Mouse (Mus musculus) heart, embryonic 13.5 days (tissue): ENCODE results near the gene Fgfr2. TPM values are rescaled to one million over a fixed set of nuclear protein-coding genes. Genes with fewer than 3 reads are reported as not detected.

Experiments used
- ATAC-seq: fragments of 200-750 bp; cut with Nextera tagmentation; 2 replicates; pipeline ENCODE4 v1.8.0; 2017; ENCODE audit warnings: moderate TSS enrichment; ENCODE audit not compliant: insufficient number of reproducible peaks, low FRiP score, low TSS enrichment; ENCODE audit errors: extremely low read depth
- H3K27ac ChIP-seq: fragments of 300-500 bp; sonication (generic); replicated peaks from 2 replicates; pipeline ENCODE4 v1.5.1; 2015; ENCODE audit warnings: moderate library complexity, mild to moderate bottlenecking, inconsistent platforms
- H3K27me3 ChIP-seq: fragments of 300-500 bp; sonication (generic); replicated peaks from 2 replicates; pipeline ENCODE4 v1.6.1; 2015; ENCODE audit warnings: mild to moderate bottlenecking, inconsistent platforms
- H3K36me3 ChIP-seq: fragments of 300-500 bp; sonication (generic); 2 replicates; pipeline ENCODE4 v1.6.1; 2015; ENCODE audit warnings: mild to moderate bottlenecking, inconsistent platforms
- H3K4me1 ChIP-seq: fragments of 300-500 bp; sonication (generic); 2 replicates; pipeline ENCODE4 v1.6.1; 2015; ENCODE audit warnings: inconsistent platforms
- H3K4me2 ChIP-seq: fragments of 300-500 bp; sonication (generic); 2 replicates; pipeline ENCODE4 v1.6.1; 2015; ENCODE audit warnings: inconsistent platforms, mild to moderate bottlenecking, moderate library complexity
- H3K4me3 ChIP-seq: fragments of 300-500 bp; sonication (generic); 2 replicates; pipeline ENCODE4 v1.5.1; 2015; ENCODE audit warnings: moderate library complexity, mild to moderate bottlenecking, inconsistent platforms
- H3K9ac ChIP-seq: fragments of 300-500 bp; sonication (generic); 2 replicates; pipeline ENCODE4 v1.6.1; 2015; ENCODE audit warnings: inconsistent platforms, mild to moderate bottlenecking, moderate library complexity
- H3K9me3 ChIP-seq: fragments of 300-500 bp; sonication (generic); 2 replicates; pipeline ENCODE4 v1.6.1; 2016; ENCODE audit warnings: inconsistent platforms
- WGBS: fragments of 180-500 bp; shearing (Covaris S2); methylation state at CpG from one replicate; pipeline ENCODE4 v1.1.7; 2015; ENCODE audit warnings: mixed read lengths; 5-methylcytosine and 5-hydroxymethylcytosine counted together
- polyA plus RNA-seq: library from polyadenylated mRNA; unstranded; fragments of >200 nt; fragmentation: Nextera tagmentation; extraction: Ambion mirVana; gene quantifications from 2 replicates; pipeline ENCODE4 v1.2.1, GENCODE M21; 2015

The Fgfr2 gene
- polyA plus RNA-seq, 1 experiment from 2014 or later = 22.5 TPM

DNA sequence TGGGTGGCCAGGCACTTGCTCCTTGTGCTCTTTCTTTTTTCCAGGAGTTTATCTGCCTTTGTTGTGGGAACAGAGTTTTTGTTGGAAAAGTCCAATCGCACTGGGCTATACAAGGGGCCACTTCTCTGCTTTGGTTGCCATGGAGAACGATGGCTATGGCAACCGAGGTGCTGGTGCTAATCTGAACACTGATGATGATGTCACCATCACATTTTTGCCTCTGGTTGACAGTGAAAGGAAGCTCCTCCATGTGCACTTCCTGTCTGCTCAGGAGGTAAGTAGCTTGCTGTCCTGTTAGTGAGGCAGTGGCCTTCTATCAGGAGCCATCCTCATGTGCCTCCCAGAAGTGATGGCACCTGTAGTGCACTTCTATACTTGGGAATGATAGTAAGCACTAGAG is 140.5 kb downstream of the Fgfr2 start:
- no peaks in the 10 kb centered on the region for H3K27me3 ChIP-seq
- peaks cover 9% of the 10 kb centered on the region; the same call in 1 of the 2 replicates for H3K4me1 ChIP-seq
- H3K27ac ChIP-seq = no peak overlapping the region
- no peaks in the 10 kb centered on the region for H3K9me3 ChIP-seq
- H3K9ac ChIP-seq = no peak overlapping the region
- no peak overlapping the region for H3K4me2 ChIP-seq
- WGBS = 61% methylated on average over 3 of the region's 3 CpGs
- H3K36me3 ChIP-seq = peaks cover 73% of the 10 kb centered on the region
- ATAC-seq = no peak
- H3K4me3 ChIP-seq = no peak overlapping the region

GRCm38 (mm10) chr7:132977981-132978380 is 145.2 kb downstream of the Fgfr2 start:
- Histone ChIP-seq H3K9ac (no peak overlapping the region), H3K4me2 (no peak overlapping the region), H3K27me3 (no peaks in the 10 kb centered on the region), H3K4me3 (no peak overlapping the region), H3K9me3 (no peaks in the 10 kb centered on the region), H3K36me3 (peaks cover 69% of the 10 kb centered on the region), H3K4me1 (peaks cover 9% of the 10 kb centered on the region; the same call in 1 of the 2 replicates), H3K27ac (no peak overlapping the region)
- 96% methylated on average over 2 of the region's 2 CpGs for WGBS
- ATAC-seq = no peak

- peaks cover 54% of the 10 kb centered on the region for H3K36me3 ChIP-seq
- H3K4me1 ChIP-seq = no peaks in the 10 kb centered on the region
- no peak overlapping the region for H3K4me2 ChIP-seq
- H3K9ac ChIP-seq = no peak overlapping the region
- H3K4me3 ChIP-seq = no peak overlapping the region
- no peaks in the 10 kb centered on the region for H3K27me3 ChIP-seq
- 90% methylated on average over 2 of the region's 2 CpGs for WGBS
- ATAC-seq = no peak
- H3K9me3 ChIP-seq = no peaks in the 10 kb centered on the region
- no peak overlapping the region for H3K27ac ChIP-seq
These were observed 147.1 kb downstream of the Fgfr2 start for GRCm38 (mm10) chr7:132976079-132976478.

GRCm38 (mm10) chr7:132972079-132972478 is 151.1 kb downstream of the Fgfr2 start:
- Histone ChIP-seq H3K27me3 (no peaks in the 10 kb centered on the region), H3K4me1 (no peaks in the 10 kb centered on the region), H3K9ac (no peak overlapping the region), H3K4me2 (no peak overlapping the region), H3K4me3 (no peak overlapping the region), H3K27ac (no peak overlapping the region), H3K9me3 (no peaks in the 10 kb centered on the region), H3K36me3 (peaks cover 53% of the 10 kb centered on the region)
- no peak for ATAC-seq
- WGBS = 91% methylated on average over 2 of the region's 2 CpGs

- no peak for ATAC-seq
- Histone ChIP-seq H3K27ac (no peak overlapping the region), H3K36me3 (peaks cover 25% of the 10 kb centered on the region), H3K4me2 (no peak overlapping the region), H3K4me3 (no peak overlapping the region), H3K4me1 (0 out of 2 replicates have a peak, but pooled peaks cover 4% of the 10 kb centered on the region), H3K9ac (no peak overlapping the region), H3K9me3 (no peaks in the 10 kb centered on the region), H3K27me3 (no peaks in the 10 kb centered on the region)
- 85% methylated on average over 2 of the region's 2 CpGs for whole genome bisulfite sequencing
These were observed 157.4 kb downstream of the Fgfr2 start for GRCm38 (mm10) chr7:132965707-132966106.

DNA sequence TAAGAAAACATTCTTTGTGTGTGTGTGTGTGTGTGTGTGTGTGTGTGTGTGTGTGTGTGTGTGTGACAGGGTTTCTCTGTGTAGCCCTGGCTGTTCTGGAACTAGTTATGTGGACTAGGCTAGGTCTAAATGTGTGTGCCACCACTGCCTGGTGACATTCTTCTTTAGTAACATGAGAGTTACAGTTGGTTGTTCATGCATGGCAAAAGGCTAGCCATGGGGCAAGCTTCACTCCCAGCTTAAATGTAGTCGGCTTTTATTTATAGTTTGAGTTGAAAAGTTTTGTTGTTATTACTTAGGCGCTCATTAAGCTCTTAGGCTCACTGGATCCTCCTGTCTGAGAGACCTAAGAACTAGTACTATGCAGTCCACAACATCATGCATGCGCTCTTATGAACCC is 158.8 kb downstream of the Fgfr2 start:
- Histone ChIP-seq H3K9me3 (no peaks in the 10 kb centered on the region), H3K27me3 (no peaks in the 10 kb centered on the region), H3K4me3 (no peak overlapping the region), H3K36me3 (peaks cover 23% of the 10 kb centered on the region), H3K4me1 (0 out of 2 replicates have a peak, but pooled peaks cover 4% of the 10 kb centered on the region), H3K9ac (no peak overlapping the region), H3K27ac (no peak overlapping the region), H3K4me2 (no peak overlapping the region)
- 89% methylated on average over 3 of the region's 3 CpGs for WGBS
- ATAC-seq = no peak

DNA sequence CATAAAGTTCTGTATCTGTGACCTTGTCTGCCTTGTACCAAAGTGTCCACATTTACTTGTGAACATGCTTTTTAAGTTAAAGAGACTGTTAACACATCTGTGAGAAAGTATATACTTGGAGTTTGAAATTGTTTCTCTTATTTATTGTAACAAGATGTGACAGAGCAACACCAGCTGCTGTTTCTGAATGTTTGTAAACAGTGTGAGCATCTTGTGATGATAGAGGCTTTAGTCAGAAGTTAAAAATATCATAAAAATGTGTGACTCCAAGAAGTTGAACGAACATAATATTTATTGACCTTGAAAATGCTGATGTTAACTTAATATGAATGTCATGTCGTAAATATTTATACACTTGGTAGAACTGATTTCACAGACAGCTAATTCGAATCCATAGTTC is 172.5 kb downstream of the Fgfr2 start:
- Histone ChIP-seq H3K9ac (no peak overlapping the region), H3K4me1 (peaks cover 8% of the 10 kb centered on the region; the same call in 1 of the 2 replicates), H3K27me3 (no peaks in the 10 kb centered on the region), H3K36me3 (0 out of 2 replicates have a peak, but pooled peaks cover 3% of the 10 kb centered on the region), H3K9me3 (no peaks in the 10 kb centered on the region), H3K27ac (no peak overlapping the region), H3K4me2 (no peak overlapping the region), H3K4me3 (no peak overlapping the region)
- 84% methylated on average over 3 of the region's 3 CpGs for WGBS
- ATAC-seq = no peak

DNA sequence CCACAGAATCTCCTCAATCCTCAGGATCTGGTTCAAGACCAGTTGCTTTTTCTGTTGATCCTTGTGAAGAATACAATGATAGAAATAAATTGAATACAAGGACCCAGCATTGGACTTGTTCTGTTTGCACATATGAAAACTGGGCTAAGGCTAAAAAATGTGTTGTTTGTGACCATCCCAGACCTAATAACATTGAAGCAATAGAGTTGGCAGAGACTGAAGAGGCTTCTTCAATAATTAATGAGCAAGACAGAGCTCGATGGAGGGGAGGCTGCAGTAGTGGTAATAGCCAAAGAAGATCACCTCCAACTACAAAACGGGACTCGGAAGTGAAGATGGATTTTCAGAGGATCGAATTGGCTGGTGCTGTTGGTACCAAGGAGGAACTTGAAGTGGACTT is 173.2 kb downstream of the Fgfr2 start:
- Histone ChIP-seq H3K9ac (no peak overlapping the region), H3K4me2 (no peak overlapping the region), H3K36me3 (0 out of 2 replicates have a peak, but pooled peaks cover 3% of the 10 kb centered on the region), H3K9me3 (no peaks in the 10 kb centered on the region), H3K4me1 (peaks cover 7% of the 10 kb centered on the region; the same call in 1 of the 2 replicates), H3K27ac (no peak overlapping the region), H3K27me3 (no peaks in the 10 kb centered on the region), H3K4me3 (no peak overlapping the region)
- ATAC-seq = no peak
- WGBS = 90% methylated on average over 4 of the region's 4 CpGs

DNA sequence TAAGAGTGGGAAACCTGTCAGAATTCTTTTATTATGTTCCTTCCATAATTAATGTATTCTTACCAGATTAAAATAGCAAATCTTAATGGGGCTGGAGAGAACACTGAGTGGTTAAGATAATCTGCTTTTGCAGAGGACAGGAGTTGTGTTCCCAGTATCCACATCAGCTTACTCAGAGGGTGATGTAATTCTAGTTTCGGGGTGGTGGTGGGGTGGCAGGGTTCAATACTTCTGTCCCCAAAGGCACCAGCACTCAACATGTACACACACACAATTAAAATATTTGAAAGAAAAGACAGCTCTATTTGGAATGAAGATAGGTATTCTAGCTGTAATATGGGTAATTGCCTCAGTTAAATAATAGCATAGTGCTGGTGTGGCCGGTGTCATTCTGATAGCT is 182.6 kb downstream of the Fgfr2 start:
- H3K9ac ChIP-seq = no peak overlapping the region
- H3K27me3 ChIP-seq = no peaks in the 10 kb centered on the region

DNA sequence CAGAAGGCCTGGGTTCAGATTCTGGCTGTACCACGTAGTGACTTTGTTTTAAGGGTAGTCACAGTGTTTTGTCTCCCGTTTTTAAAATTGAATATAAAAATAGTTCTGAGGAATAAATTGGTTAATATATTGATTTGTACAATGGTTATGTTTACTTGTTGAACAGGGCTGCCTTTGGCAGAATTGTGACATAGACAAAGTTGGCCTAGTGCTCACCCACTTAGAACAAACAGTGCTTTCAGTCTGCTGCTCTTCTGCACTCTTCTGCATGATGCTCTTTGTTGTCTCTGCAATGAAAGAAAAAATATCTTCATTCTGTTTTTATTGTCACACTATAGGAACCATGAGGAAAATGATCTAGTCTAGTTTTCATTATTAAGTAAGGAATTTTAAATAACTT is 184.0 kb downstream of the Fgfr2 start:
- no peak overlapping the region for H3K4me3 ChIP-seq
- no peak overlapping the region for H3K4me2 ChIP-seq
- WGBS = 81% methylated on average over 2 of the region's 2 CpGs
- H3K36me3 ChIP-seq = no peaks in the 10 kb centered on the region
- no peak overlapping the region for H3K27ac ChIP-seq
- no peak overlapping the region for H3K9ac ChIP-seq
- ATAC-seq = no peak
- no peaks in the 10 kb centered on the region for H3K27me3 ChIP-seq
- no peaks in the 10 kb centered on the region for H3K9me3 ChIP-seq
- H3K4me1 ChIP-seq = peaks cover 31% of the 10 kb centered on the region

More for the DNA sequence above, 182.6 kb downstream of the Fgfr2 start:
- Histone ChIP-seq H3K4me2 (no peak overlapping the region), H3K4me3 (no peak overlapping the region), H3K36me3 (no peaks in the 10 kb centered on the region), H3K9me3 (no peaks in the 10 kb centered on the region), H3K4me1 (peaks cover 29% of the 10 kb centered on the region), H3K27ac (no peak overlapping the region)
- no peak for ATAC-seq
- WGBS = 76% methylated on average over 2 of the region's 2 CpGs

DNA sequence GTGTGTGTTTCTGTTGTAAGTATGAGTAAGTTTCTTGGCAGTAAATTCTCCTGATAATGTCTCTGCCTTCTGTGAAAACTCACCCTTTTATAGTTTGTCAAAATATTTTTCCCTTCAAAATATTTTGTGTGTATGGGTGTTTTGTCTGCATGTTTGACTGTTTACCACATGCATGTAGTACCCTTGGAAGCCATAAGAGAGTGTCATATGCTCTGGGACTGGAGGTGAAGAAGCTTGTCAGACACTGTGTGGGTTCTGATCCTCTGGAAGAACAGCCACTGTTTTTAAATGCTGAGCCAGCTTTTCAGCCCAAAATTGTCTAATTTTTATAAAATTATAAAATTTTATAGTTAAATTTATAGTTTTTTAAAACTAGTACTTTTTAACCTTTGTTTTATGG is 188.4 kb downstream of the Fgfr2 start:
- H3K27me3 ChIP-seq = no peaks in the 10 kb centered on the region
- H3K4me3 ChIP-seq = no peak overlapping the region
- no peaks in the 10 kb centered on the region for H3K9me3 ChIP-seq
- no peak overlapping the region for H3K9ac ChIP-seq
- H3K36me3 ChIP-seq = no peaks in the 10 kb centered on the region
- no peak overlapping the region for H3K4me2 ChIP-seq
- H3K27ac ChIP-seq = no peak overlapping the region
- H3K4me1 ChIP-seq = peaks cover 32% of the 10 kb centered on the region
- no peak for ATAC-seq

- Histone ChIP-seq H3K4me3 (no peak overlapping the region), H3K4me1 (peaks cover 22% of the 10 kb centered on the region), H3K9me3 (no peaks in the 10 kb centered on the region), H3K9ac (no peak overlapping the region), H3K4me2 (no peak overlapping the region), H3K27me3 (no peaks in the 10 kb centered on the region), H3K27ac (no peak overlapping the region), H3K36me3 (no peaks in the 10 kb centered on the region)
- no peak for ATAC-seq
- 84% methylated on average over 1 of the region's 1 CpGs for WGBS
These were observed 189.8 kb downstream of the Fgfr2 start for GRCm38 (mm10) chr7:132933331-132933730.
